Mouse (Mus musculus): ENCODE measurements around the gene Gm5136.

DNA sequence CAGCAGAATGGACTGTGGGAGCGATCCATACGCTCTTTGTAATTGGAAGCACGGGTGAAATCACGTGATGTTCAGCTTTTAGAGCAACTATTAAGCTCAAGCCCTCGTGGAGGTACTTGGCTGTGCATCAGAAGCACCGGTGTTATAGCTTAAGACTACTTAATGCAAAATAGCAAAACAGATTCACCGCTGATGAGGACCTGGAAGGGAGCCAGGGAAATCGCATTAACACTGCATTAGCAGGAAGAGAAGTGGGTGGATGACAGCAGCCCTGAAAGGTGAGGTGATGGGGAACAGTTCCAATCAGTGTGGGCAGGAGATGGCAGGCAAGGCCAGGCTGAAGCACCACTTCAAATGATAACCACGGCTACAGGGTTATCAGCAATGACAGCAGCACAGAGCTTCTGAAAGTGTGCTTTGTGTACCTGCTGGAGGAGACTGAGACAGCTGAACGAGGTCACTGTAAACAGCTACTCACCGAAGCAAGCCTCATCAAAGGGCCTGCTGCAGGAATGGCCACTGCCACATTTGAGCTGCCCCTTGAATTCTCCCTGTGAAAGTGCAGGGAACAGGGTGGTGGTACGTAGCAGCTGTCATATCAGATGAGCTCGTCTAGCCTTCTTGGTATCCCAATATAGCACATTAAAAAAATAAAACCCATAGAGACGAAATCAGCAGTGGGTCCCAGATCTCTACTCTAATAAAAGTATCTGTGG is 20.1 kb downstream of the Gm5136 start:
- TF ChIP-seq MAFK (IDR thresholded peaks at IDR 0.05; ENCODE audit: insufficient read depth, low read depth, low read length) (no peak), HCFC1 (IDR thresholded peaks at IDR 0.05; ENCODE audit: borderline replicate concordance, insufficient read depth, low read length) (no peak), ZC3H11A (IDR thresholded peaks at IDR 0.05; ENCODE audit: borderline replicate concordance, low read depth, low read length) (no peak)
